Mouse (Mus musculus): ENCODE results near the gene L3mbtl1.

DNA sequence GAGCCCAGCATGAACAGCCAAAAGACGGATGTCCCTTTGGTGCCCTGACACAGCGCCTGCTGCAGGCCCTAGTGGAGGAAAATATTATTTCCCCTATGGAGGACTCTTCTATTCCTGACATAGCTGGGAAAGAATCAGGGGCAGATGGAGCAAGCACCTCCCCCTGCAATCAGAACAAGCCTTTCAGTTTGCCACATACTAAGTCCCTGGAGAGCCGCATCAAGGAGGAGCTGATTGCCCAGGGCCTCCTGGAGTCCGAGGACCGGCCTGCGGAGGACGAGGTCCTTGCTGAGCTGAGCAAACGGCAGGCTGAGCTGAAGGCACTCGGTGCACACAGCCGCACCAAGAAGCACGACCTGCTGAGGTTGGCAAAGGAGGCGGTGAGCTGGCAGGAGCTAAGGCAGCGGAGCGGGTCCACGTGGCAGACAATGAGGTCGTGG lies 35.2 kb upstream of the L3mbtl1 start:
- TF ChIP-seq CTCF (IDR thresholded peaks at IDR 0.05; ENCODE audit: borderline replicate concordance, insufficient read depth, low read length): no peak
- no peak for TF ChIP-seq POLR2A (IDR thresholded peaks at IDR 0.05; ENCODE audit: low read depth, low read length)
